Mouse (Mus musculus) thymus, adult 2 months (tissue): ENCODE results near the gene Gne. TPM values are rescaled to one million over a fixed set of nuclear protein-coding genes. Genes with fewer than 3 reads are reported as not detected.

Experiments
- DNase-seq: peaks from one replicate; pipeline ENCODE4 v3.0.0; 2021
- H3K27ac ChIP-seq: fragments of 200-500 bp; 2 replicates; pipeline ENCODE4 v1.5.1; 2012; ENCODE audit warnings: low read length, control low read depth; ENCODE audit not compliant: control insufficient read depth, insufficient read depth
- H3K27me3 ChIP-seq: fragments of 200-500 bp; 2 replicates; pipeline ENCODE4 v1.6.1; 2012; ENCODE audit warnings: mild to moderate bottlenecking, low read length, moderate library complexity, mixed read lengths; ENCODE audit not compliant: control insufficient read depth, insufficient read depth
- H3K36me3 ChIP-seq: fragments of 200-500 bp; 2 replicates; pipeline ENCODE4 v1.6.1; 2012; ENCODE audit warnings: mild to moderate bottlenecking, low read length, moderate library complexity; ENCODE audit not compliant: control insufficient read depth, insufficient read depth
- H3K4me1 ChIP-seq: fragments of 200-500 bp; replicated peaks from 2 replicates; pipeline ENCODE4 v1.6.1; 2012; ENCODE audit warnings: low read length; ENCODE audit not compliant: control insufficient read depth, insufficient read depth
- H3K4me3 ChIP-seq: fragments of 200-500 bp; 2 replicates; pipeline ENCODE4 v1.5.1; 2012; ENCODE audit warnings: mild to moderate bottlenecking, low read length, control low read depth, moderate library complexity; ENCODE audit not compliant: control insufficient read depth, insufficient read depth
- CTCF ChIP-seq: fragments of 200-500 bp; IDR thresholded peaks from 2 replicates; pipeline ENCODE4 v1.5.1; 2012; ENCODE audit warnings: mild to moderate bottlenecking, control low read depth, low read length, moderate library complexity, borderline replicate concordance; ENCODE audit not compliant: control insufficient read depth, poor library complexity, insufficient read depth; ENCODE audit errors: extremely low read depth
- POLR2A ChIP-seq: fragments of 200-500 bp; IDR thresholded peaks from 2 replicates; pipeline ENCODE4 v1.6.1; 2012; ENCODE audit warnings: mild to moderate bottlenecking, low read length, control low read depth, moderate library complexity; ENCODE audit not compliant: control insufficient read depth, poor library complexity, insufficient read depth; ENCODE audit errors: extremely low read depth
- WGBS: fragments of 180-500 bp; shearing (Covaris S2); methylation state at CpG from one replicate; pipeline ENCODE4 v1.1.7; 2018; 5-methylcytosine and 5-hydroxymethylcytosine counted together
- polyA plus RNA-seq: library from polyadenylated mRNA; depleted of rRNA; stranded (reverse); fragments of >200 nt; gene quantifications from 2 replicates; pipeline ENCODE4 v1.2.3, GENCODE M21; 2012

Gene Gne
- polyA plus RNA-seq, 1 experiment: 28.0 TPM

DNA sequence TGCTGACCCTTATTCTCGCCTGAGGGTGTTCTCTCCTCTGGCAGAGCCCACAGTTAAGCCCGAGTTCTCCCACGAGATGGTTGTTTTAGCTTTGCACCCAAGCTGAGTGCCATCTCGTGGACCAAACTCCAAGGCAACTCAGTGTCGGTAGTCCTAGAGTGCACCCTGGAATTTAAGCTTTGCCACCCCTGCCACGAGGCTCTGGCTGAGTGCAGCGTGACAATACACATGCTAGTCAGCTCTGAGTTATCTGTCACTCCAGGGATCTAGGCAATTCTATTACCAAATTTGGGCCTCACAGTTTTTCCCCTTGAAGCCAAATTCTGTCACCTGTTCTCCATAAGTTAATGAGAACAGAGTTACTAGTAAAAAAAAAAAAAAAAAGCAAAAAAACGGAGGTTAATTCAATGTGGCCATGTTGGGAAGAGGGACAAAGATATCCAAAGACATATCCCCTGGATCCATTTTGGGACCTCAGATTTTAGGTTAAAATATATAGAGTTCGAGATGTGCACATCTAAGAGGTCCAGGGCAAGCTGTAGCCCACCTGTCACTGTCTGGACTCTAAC lies 11.0 kb downstream of the Gne start:
- 10% methylated on average over 9 of the region's 9 CpGs for WGBS
- DNase-seq: no peak
- Histone ChIP-seq H3K4me1 (peaks cover 12% of the 10 kb centered on the region), H3K36me3 (no peaks in the 10 kb centered on the region), H3K27me3 (no peaks in the 10 kb centered on the region), H3K4me3 (peak overlapping the region; percentile 68), H3K27ac (peak overlapping the region; percentile 51; the same call in 1 of the 2 replicates)
- no peak for TF ChIP-seq CTCF
- no peak for TF ChIP-seq POLR2A

- TF ChIP-seq CTCF (no peak), POLR2A (peak; percentile 77)
- WGBS: under 1% methylated on average over 70 of the region's 70 CpGs
- H3K27ac ChIP-seq: peak overlapping the region; percentile 21; the same call in 1 of the 2 replicates
- peaks cover 12% of the 10 kb centered on the region for H3K4me1 ChIP-seq
- no peaks in the 10 kb centered on the region for H3K27me3 ChIP-seq
- peak overlapping the region; percentile 68 for H3K4me3 ChIP-seq
- no peaks in the 10 kb centered on the region for H3K36me3 ChIP-seq
- DNase-seq: peak; percentile 92
Measured at GRCm38 (mm10) chr4:44072146-44072872, 11.7 kb downstream of the Gne start.

- H3K4me3 ChIP-seq: peak overlapping the region; percentile 68
- no peaks in the 10 kb centered on the region for H3K27me3 ChIP-seq
- no peak for DNase-seq
- no peak overlapping the region for H3K27ac ChIP-seq
- peaks cover 12% of the 10 kb centered on the region for H3K4me1 ChIP-seq
- no peaks in the 10 kb centered on the region for H3K36me3 ChIP-seq
- TF ChIP-seq POLR2A (no peak), CTCF (no peak)
- under 1% methylated on average over 11 of the region's 11 CpGs for WGBS
Measured at GRCm38 (mm10) chr4:44071741-44072145, 12.2 kb downstream of the Gne start.

DNA sequence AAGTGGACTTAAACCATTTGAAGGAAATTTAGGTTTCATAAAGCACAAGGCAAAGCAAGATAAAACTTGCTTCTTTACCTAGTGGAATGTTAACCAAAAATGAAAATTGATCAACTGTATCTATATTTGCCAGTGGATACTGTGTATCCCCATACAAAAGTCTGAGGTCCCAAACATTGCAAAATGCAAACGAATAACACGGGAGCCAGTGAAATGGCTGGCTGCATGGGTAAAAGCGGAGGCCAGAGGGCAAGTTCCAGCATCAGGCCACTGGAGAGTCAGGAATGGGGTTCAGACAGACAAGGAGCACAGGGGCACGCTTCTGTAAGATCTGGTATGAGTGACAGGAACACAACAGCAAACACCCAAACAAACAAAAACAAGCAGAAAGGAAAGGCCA lies 13.3 kb downstream of the Gne start:
- H3K4me1 ChIP-seq: peaks cover 12% of the 10 kb centered on the region
- no peak for DNase-seq
- H3K4me3 ChIP-seq: no peak overlapping the region
- H3K36me3 ChIP-seq: no peaks in the 10 kb centered on the region
- 91% methylated on average over 4 of the region's 4 CpGs for WGBS
- no peaks in the 10 kb centered on the region for H3K27me3 ChIP-seq
- TF ChIP-seq POLR2A (no peak), CTCF (no peak)
- no peak overlapping the region for H3K27ac ChIP-seq

DNA sequence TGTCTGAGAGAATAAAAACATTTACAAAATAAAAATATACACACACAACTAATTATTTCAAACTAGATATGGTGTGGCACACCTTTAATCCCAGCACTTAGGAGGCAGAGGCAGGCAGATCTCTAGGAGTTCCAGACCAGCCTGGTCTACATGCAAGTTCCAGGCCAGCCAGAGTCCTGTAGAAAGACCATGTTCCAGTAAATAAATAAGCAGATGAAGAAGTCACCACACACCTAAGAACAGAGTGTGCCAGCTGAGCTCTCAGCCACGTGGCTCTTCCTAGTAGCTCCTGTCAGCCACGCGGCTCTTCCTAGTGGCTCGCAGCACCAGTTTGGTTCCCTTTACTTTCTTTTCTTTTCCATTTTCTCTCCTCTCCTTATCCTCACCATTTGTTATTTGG lies 14.6 kb downstream of the Gne start:
- DNase-seq: no peak
- H3K4me1 ChIP-seq: peaks cover 12% of the 10 kb centered on the region
- no peaks in the 10 kb centered on the region for H3K36me3 ChIP-seq
- no peak for TF ChIP-seq POLR2A
- TF ChIP-seq CTCF: no peak
- WGBS: 90% methylated on average over 4 of the region's 4 CpGs
- no peak overlapping the region for H3K4me3 ChIP-seq
- no peaks in the 10 kb centered on the region for H3K27me3 ChIP-seq
- no peak overlapping the region for H3K27ac ChIP-seq

DNA sequence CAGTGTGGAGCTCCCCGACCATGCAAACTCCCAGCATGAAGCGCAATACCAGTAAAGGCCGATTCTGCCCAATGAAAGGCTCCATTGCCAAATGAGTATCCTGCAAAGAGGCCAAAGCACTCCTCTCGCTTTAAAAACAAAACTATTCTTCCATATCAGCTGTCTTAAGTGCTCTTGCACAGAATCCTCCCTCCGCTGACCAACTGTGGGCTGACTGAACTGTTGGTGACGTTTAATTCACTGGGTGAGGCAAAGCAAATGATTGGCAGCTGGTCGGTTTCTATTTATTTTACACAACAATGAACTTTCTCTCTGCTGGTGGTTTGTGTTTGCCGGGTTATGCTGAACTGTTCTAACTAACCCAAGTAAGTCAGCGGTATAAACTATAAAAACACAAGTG lies 15.2 kb downstream of the Gne start:
- no peak overlapping the region for H3K4me3 ChIP-seq
- H3K4me1 ChIP-seq: peaks cover 10% of the 10 kb centered on the region
- H3K27ac ChIP-seq: no peak overlapping the region
- no peak for DNase-seq
- no peaks in the 10 kb centered on the region for H3K36me3 ChIP-seq
- H3K27me3 ChIP-seq: no peaks in the 10 kb centered on the region
- 92% methylated on average over 9 of the region's 9 CpGs for WGBS
- TF ChIP-seq POLR2A (no peak), CTCF (no peak)
